Mouse (Mus musculus): ENCODE measurements at regions not wholly inside any gene's neighbourhood (a gene's known extent, or its start where the extent isn't known, plus 50 kb on each side); places are given as distances from the start of the nearest gene placed in this dataset.

GRCm38 (mm10) chr4:110134036-110134435, 156.2 kb downstream of the Dmrta2 start:
- H3K27ac ChIP-seq (replicated peaks; ENCODE audit: low read depth, low read length), result no peak overlapping the region
- 8% methylated on average over 7 of the region's 7 CpGs for WGBS
- peak; percentile 49 for DNase-seq (ENCODE audit: low spot score)

DNA sequence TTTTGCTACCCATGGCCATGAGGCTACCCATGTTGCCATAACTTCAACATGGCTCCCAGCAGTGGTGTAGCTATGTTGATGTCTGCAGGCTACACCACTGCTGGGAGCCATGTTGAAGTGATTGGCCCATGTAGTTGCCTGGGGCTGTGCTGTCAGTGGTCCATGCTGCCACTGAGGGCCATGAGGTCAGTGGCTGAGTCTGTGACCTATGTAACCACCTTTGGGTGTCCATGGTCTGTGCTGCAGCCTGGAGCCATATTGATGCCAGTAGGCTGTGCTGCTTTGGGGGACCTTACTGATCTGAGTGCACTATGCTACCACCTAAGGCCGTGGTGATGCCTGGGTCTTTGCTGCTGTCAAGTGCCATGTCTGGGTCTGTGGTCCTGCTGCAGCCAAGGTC, 167.4 kb downstream of the Dmrta2 start:
- Histone ChIP-seq H3K9ac (ENCODE audit: low read depth, low read length) (no peak overlapping the region), H3K4me1 (ENCODE audit: control insufficient read depth, insufficient read depth, low read length) (no peaks in the 10 kb centered on the region), H3K27ac (replicated peaks; ENCODE audit: low read depth, low read length) (no peak overlapping the region), H3K4me2 (ENCODE audit: low read depth, low read length) (no peak overlapping the region), H3K36me3 (ENCODE audit: control insufficient read depth, insufficient read depth, low read length) (no peaks in the 10 kb centered on the region), H3K27me3 (replicated peaks; ENCODE audit: control insufficient read depth, insufficient read depth, low read length) (no peaks in the 10 kb centered on the region), H3K4me3 (ENCODE audit: low read depth, low read length) (no peak overlapping the region), H3K9me3 (ENCODE audit: control insufficient read depth, low read length) (no peaks in the 10 kb centered on the region)
- ATAC-seq (ENCODE audit: low read depth) (no peak), DNase-seq (ENCODE audit: low spot score) (no peak)
- 73% methylated on average over 1 of the region's 1 CpGs for WGBS

More at GRCm38 (mm10) chr4:110134036-110134435, 156.2 kb downstream of the Dmrta2 start:
- no peak overlapping the region for H3K4me2 ChIP-seq (ENCODE audit: low read depth, low read length)
- no peaks in the 10 kb centered on the region for H3K9me3 ChIP-seq (ENCODE audit: control insufficient read depth, low read length)
- no peak overlapping the region for H3K4me3 ChIP-seq (ENCODE audit: low read depth, low read length)
- no peaks in the 10 kb centered on the region for H3K27me3 ChIP-seq (replicated peaks; ENCODE audit: control insufficient read depth, insufficient read depth, low read length)
- ATAC-seq (ENCODE audit: low read depth), result no peak
- no peaks in the 10 kb centered on the region for H3K36me3 ChIP-seq (ENCODE audit: control insufficient read depth, insufficient read depth, low read length)
- H3K4me1 ChIP-seq (ENCODE audit: control insufficient read depth, insufficient read depth, low read length), result peaks cover 13% of the 10 kb centered on the region
- H3K9ac ChIP-seq (ENCODE audit: low read depth, low read length), result no peak overlapping the region

DNA sequence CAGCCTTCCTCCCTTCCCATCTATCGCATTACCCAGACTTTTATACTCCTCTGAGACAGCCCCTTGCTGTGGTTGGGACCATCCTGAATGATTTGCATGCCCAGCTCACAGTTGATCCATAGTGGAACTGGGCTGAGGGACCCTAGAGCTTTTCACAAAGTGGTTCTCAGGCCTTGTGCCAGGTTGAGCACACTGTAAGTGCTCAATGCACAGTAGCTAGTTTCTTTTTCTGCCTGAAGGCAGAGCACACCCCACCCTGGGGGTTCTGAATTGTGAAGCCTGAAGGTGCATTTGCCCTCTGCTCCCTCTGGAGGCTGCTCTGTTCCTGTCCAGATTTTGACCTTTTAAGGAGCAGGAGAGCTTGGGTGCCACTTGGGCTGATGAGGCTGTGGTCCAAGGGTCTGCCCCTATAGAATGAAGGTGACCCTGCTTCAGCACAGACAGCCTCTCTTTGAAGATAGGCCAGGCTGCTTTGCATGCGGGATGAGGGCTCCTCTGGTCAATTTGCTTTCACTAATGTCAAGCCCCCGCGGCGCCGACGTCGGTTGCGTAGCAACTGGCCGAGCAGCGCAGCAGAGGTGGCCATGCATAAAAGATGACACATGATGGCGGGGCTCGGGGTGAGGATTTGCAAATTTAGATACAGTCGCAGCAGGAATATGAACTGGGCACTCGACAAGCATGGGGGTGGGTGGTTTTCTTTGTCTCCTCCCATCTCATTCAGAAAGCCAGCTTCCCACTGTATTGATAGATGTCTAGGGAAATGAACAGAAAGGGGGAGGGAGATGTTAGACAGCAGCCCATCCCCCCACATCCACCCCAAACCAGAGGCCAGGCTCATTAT, 174.5 kb downstream of the Dmrta2 start:
- H3K4me3 ChIP-seq (ENCODE audit: low read depth, low read length), result no peak overlapping the region
- H3K9ac ChIP-seq (ENCODE audit: low read depth, low read length), result no peak overlapping the region
- no peaks in the 10 kb centered on the region for H3K36me3 ChIP-seq (ENCODE audit: control insufficient read depth, insufficient read depth, low read length)
- WGBS, result 23% methylated on average over 15 of the region's 15 CpGs
- no peak overlapping the region for H3K27ac ChIP-seq (replicated peaks; ENCODE audit: low read depth, low read length)
- no peak overlapping the region for H3K4me2 ChIP-seq (ENCODE audit: low read depth, low read length)
- H3K27me3 ChIP-seq (replicated peaks; ENCODE audit: control insufficient read depth, insufficient read depth, low read length), result no peaks in the 10 kb centered on the region
- ATAC-seq (ENCODE audit: low read depth) (peak; percentile 62; the same call in 1 of the 2 replicates), DNase-seq (ENCODE audit: low spot score) (peak; percentile 46)
- no peaks in the 10 kb centered on the region for H3K9me3 ChIP-seq (ENCODE audit: control insufficient read depth, low read length)
- no peaks in the 10 kb centered on the region for H3K4me1 ChIP-seq (ENCODE audit: control insufficient read depth, insufficient read depth, low read length)
